Mouse (Mus musculus) ES-E14 (cell line): ENCODE results near the gene Cass4.

ENCODE experiments used
- CHD2 ChIP-seq: IDR thresholded peaks from 2 replicates; pipeline ENCODE4 v1.6.1; 2014; ENCODE audit warnings: mild to moderate bottlenecking, low read depth, low read length, inconsistent platforms
- HCFC1 ChIP-seq: IDR thresholded peaks from 2 replicates; pipeline ENCODE4 v1.6.1; 2012; ENCODE audit warnings: low read length, inconsistent platforms, borderline replicate concordance; ENCODE audit not compliant: insufficient read depth
- ZNF384 ChIP-seq: IDR thresholded peaks from 2 replicates; pipeline ENCODE4 v1.6.1; 2012; ENCODE audit warnings: low read depth, low read length, inconsistent platforms

GRCm38 (mm10) chr2:172381898-172382297, 11.7 kb upstream of the Cass4 start:
- no peak for TF ChIP-seq ZNF384
- TF ChIP-seq HCFC1: no peak
- TF ChIP-seq CHD2: no peak
